Mouse (Mus musculus) 3T3-L1 (cell line): ENCODE measurements around the gene Olfr805.

Source experiments
- DNase-seq: peaks from one replicate; pipeline ENCODE4 v3.0.0-alpha.2; 2015; ENCODE audit warnings: low read depth, low spot score

Olfr805 gene

GRCm38 (mm10) chr10:129729275-129729674 lies at the start of gene Olfr805:
Olfr805 (minus strand) TSS chr10:129729375.
- no peak for DNase-seq

- DNase-seq = no peak
Measured at GRCm38 (mm10) chr10:129778123-129778522, 48.9 kb upstream of the Olfr805 start.

GRCm38 (mm10) chr10:129774338-129774737 lies 45.2 kb upstream of the Olfr805 start, which contains the start of gene Olfr809:
Olfr809 (plus strand) TSS chr10:129774638.
- DNase-seq = no peak

- no peak for DNase-seq
Measured at GRCm38 (mm10) chr10:129765182-129765581, 36.0 kb upstream of the Olfr805 start, which contains the start of gene Olfr808. Olfr808 (plus strand) TSS chr10:129765482.

- DNase-seq = no peak
Measured at GRCm38 (mm10) chr10:129757693-129758092, 28.5 kb upstream of the Olfr805 start, which contains the start of gene Olfr807. Olfr807 (minus strand) TSS chr10:129757793.

- DNase-seq = no peak
Measured at GRCm38 (mm10) chr10:129741821-129742220, 12.6 kb upstream of the Olfr805 start, which contains the start of gene Olfr806. Olfr806 (minus strand) TSS chr10:129741921.

GRCm38 (mm10) chr10:129702910-129703309 lies 26.3 kb downstream of the Olfr805 start, which contains the start of gene Olfr804:
Olfr804 (plus strand) TSS chr10:129703210.
- no peak for DNase-seq

GRCm38 (mm10) chr10:129694186-129694585 lies 35.0 kb downstream of the Olfr805 start, which contains the start of gene Olfr803:
Olfr803 (minus strand) TSS chr10:129694286.
- no peak for DNase-seq

- no peak for DNase-seq
Measured at GRCm38 (mm10) chr10:129688069-129688468, 41.1 kb downstream of the Olfr805 start, which contains the start of gene Olfr802. Olfr802 (minus strand) TSS chr10:129688169.

GRCm38 (mm10) chr10:129673765-129674164 lies 55.4 kb downstream of the Olfr805 start, which contains the start of gene Olfr801:
Olfr801 (minus strand) TSS chr10:129673865.
- DNase-seq = no peak
